Mouse (Mus musculus): ENCODE results near the gene Wscd2.

- TF ChIP-seq CHD1 (IDR thresholded peaks at IDR 0.05; ENCODE audit: low read depth, low read length) (no peak), CTCF (IDR thresholded peaks at IDR 0.05 in 2 of 3, conservative IDR thresholded peaks at IDR 0.05 in 1 of 3; ENCODE audit: control insufficient read depth in 1 of 3, insufficient read depth in 1 of 3, low read depth in 2 of 3, low read length in 3 of 3, poor library complexity in 1 of 3, severe bottlenecking in 1 of 3) (no peak), MYB (IDR thresholded peaks at IDR 0.05; ENCODE audit: low read depth, low read length) (no peak), HCFC1 (IDR thresholded peaks at IDR 0.05; ENCODE audit: low read depth, low read length) (no peak), POLR2A (IDR thresholded peaks at IDR 0.05; ENCODE audit: control insufficient read depth in 1 of 2, insufficient read depth in 1 of 2, low read depth in 1 of 2, low read length in 2 of 2, poor library complexity in 1 of 2) (no peak), ZKSCAN1 (IDR thresholded peaks at IDR 0.05; ENCODE audit: low read depth, low read length) (no peak), USF1 (IDR thresholded peaks at IDR 0.05; ENCODE audit: low read depth, low read length) (no peak), ZC3H11A (IDR thresholded peaks at IDR 0.05; ENCODE audit: low read depth, low read length) (no peak), TBP (IDR thresholded peaks at IDR 0.05; ENCODE audit: low read depth, low read length) (no peak), EP300 (IDR thresholded peaks at IDR 0.05; ENCODE audit: low read depth in 1 of 2, low read length in 2 of 2) (no peak), POLR2AphosphoS2 (IDR thresholded peaks at IDR 0.05; ENCODE audit: low read length) (no peak), MAFK (IDR thresholded peaks at IDR 0.05; ENCODE audit: borderline replicate concordance, low read depth, low read length) (no peak)
These were observed 65.6 kb downstream of the Wscd2 start for GRCm38 (mm10) chr5:113555684-113556083.
